Mouse (Mus musculus): ENCODE data around the gene Mrpl48. TPM values are rescaled to one million over a fixed set of nuclear protein-coding genes. Genes with fewer than 3 reads are reported as not detected.

Mrpl48 gene
- total RNA-seq (2023; ENCODE audit: inconsistent age) = 27.7 to 31.3 TPM (median 30.1 TPM) in 4 replicates

GRCm38 (mm10) chr7:100608130-100608741, at the start of gene Mrpl48:
Gene Mrpl48, minus strand, starts transcription at chr7:100608301.

GRCm38 (mm10) chr7:100607214-100608129, 629 bp downstream of the Mrpl48 start, which contains the start of gene Rab6a:
Gene Rab6a, plus strand, starts transcription at chr7:100607410.

GRCm38 (mm10) chr7:100536804-100537518, 71.1 kb downstream of the Mrpl48 start, which contains the start of gene Coa4:
Gene Coa4, plus strand, starts transcription at chr7:100537071.

GRCm38 (mm10) chr7:100514573-100514972, 93.5 kb downstream of the Mrpl48 start, which contains the start of gene Dnajb13:
Gene Dnajb13, minus strand, starts transcription at chr7:100514960.

Other genes with a start within 250 kb of the Mrpl48 start
- gene C2cd3, start 236.1 kb downstream of the Mrpl48 start, total RNA-seq (2023; ENCODE audit: inconsistent age) = 67.3 to 80.2 TPM (median 75.1 TPM) in 4 replicates
- gene Ppme1, start 236.0 kb downstream of the Mrpl48 start, total RNA-seq (2023; ENCODE audit: inconsistent age) = 32.1 to 36.4 TPM (median 34.5 TPM) in 4 replicates
- 0.45 to 1.6 TPM (median 0.99 TPM) in 4 replicates for gene Ucp3, start 135.3 kb downstream of the Mrpl48 start, total RNA-seq (2023; ENCODE audit: inconsistent age)
- 1,091 to 1,157 TPM (median 1,116 TPM) in 4 replicates for gene Ucp2, start 115.0 kb downstream of the Mrpl48 start, total RNA-seq (2023; ENCODE audit: inconsistent age)
- gene Dnajb13, start 93.3 kb downstream of the Mrpl48 start, total RNA-seq (2023; ENCODE audit: inconsistent age) = 0.45 to 1.2 TPM (median 0.60 TPM) in 3 of 4 replicates, not detected in the other
- 6.4 to 13.8 TPM (median 6.9 TPM) in 4 replicates for gene Coa4, start 71.2 kb downstream of the Mrpl48 start, total RNA-seq (2023; ENCODE audit: inconsistent age)
- gene Rab6a, start 891 bp downstream of the Mrpl48 start, total RNA-seq (2023; ENCODE audit: inconsistent age) = 49.3 to 56.8 TPM (median 50.6 TPM) in 4 replicates
- not detected in 4 replicates for gene Plekhb1, start 54.1 kb upstream of the Mrpl48 start, total RNA-seq (2023; ENCODE audit: inconsistent age)
- 29.1 to 45.1 TPM (median 41.1 TPM) in 4 replicates for gene Fam168a, start 98.3 kb upstream of the Mrpl48 start, total RNA-seq (2023; ENCODE audit: inconsistent age)

Data from B cell, adult (primary cell).